Mouse (Mus musculus): ENCODE data around the gene Neurog1.

Gene Neurog1

DNA sequence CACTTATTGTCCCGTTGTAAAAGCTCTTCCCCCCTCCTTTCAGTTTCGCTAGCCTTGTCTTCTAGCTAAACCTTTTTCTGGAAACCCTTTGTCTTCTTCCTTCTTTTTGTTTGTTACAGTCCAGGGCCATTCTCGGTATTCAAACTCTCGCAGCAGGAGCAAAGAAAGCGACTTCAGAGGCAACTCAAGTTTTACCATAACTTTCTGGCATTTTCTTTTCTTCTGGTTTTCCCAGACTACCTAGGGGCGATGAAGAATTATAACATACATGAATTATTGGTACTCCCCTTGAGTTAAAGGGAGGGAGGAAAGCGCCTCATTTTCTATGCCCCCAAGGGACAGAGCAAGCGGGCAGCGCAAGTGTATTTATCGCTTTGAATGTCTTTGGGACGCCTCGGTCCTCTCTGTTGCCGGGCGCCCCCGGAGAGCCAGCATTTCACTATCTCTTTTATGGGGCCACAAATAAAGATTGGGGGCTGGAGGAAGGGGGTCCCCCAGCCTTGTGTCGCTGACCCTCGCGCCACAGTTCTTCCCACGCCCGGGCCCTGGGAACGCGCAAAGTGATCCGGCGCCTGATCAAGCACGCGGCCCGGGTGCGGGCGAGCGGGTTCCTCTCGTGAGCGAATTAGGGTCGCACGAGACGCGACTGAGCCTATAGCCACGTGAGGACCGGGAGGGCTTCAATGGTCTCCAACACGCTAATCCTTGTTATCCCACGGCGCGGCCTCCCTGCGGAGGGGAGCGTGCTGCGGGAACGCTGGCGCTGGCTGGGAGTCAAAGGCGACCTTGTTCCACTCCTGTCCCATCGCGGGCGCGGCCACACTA is 6.4 kb upstream of the Neurog1 start:
- in situ Hi-C loops (cut with MseI, MboI) = no loop called here

- in situ Hi-C loops (cut with MseI, MboI) = no loop called here
Observed at GRCm38 (mm10) chr13:56257469-56258153, 5.6 kb upstream of the Neurog1 start.

GRCm38 (mm10) chr13:56256716-56257299 is 4.8 kb upstream of the Neurog1 start:
- in situ Hi-C loops (cut with MseI, MboI) = no loop called here

- in situ Hi-C loops (cut with MseI, MboI) = no loop called here
Observed at GRCm38 (mm10) chr13:56253379-56253778, 1.4 kb upstream of the Neurog1 start.

GRCm38 (mm10) chr13:56252783-56253182 is 820 bp upstream of the Neurog1 start:
- in situ Hi-C loops (cut with MseI, MboI) = no loop called here

DNA sequence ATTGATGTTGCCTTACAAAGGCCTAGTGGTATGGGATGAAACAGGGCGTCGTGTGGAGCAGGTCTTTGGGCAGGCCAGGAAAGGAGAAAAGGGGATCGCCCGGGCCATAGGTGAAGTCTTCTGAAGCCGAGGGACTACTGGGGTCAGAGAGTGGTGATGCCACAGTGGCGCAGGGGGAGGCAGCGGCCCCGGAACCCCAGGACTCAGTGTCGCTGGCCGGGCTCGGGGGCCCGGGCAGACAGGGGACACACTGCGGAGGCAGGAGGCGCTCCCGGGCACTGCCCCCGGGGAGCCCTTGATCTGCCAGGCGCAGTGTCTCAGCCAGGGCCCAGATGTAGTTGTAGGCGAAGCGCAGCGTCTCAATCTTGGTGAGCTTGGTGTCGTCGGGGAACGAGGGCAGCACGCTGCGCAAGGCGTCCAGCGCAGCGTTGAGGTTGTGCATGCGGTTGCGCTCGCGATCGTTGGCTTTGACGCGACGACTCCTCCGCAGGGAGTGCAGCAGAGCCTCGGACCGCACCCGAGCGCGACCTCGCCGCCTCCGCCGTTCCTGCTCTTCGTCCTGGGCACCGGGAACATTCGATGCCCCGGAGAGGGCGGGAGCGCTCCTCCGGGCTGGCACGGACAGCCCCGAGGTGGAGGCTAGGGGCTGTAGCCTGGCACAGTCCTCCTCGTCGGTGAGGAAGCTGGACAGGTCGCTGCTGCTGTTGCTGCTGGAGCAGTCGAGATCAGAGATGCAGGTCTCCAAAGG is 613 bp downstream of the Neurog1 start:
- in situ Hi-C loops (cut with MseI, MboI) = no loop called here

GRCm38 (mm10) chr13:56250551-56251161 is 1.3 kb downstream of the Neurog1 start:
- in situ Hi-C loops (cut with MseI, MboI) = no loop called here

DNA sequence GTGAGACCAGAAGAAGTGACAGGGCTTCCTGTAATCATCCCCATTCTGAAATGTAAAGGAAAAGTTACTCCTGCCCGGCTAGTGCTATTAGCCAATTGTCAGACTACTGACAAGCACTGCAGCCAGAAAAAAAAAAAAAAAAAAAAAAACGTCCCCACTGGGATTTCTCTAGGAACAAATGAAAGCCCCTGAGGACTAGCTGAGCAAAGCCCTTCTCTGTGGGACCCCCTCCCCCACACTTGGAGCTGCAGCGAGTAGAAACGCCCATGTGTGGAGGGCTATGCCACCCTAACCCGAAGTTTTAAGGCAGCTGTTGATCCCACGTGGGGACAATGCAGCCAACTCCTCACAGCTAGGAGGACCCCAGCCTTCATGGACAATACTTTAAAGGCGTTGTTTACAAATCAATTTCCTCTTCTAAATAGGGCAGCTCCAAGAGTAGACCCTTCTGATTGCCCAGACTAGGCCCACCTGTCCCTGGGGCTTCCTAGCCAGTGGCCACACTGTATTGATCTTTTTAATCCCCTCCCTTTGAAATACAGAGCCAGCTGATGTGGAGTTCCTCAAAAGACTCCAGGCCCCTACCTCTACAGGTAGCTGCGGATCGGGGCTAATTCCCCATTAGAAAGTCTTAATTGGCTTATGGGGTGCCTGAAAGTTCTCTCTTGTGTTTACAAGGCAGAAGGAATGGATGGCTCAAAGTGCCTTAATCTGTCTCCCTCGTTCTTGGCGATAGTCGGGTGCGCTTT is 2.2 kb downstream of the Neurog1 start:
- in situ Hi-C loops (cut with MseI, MboI) = no loop called here

DNA sequence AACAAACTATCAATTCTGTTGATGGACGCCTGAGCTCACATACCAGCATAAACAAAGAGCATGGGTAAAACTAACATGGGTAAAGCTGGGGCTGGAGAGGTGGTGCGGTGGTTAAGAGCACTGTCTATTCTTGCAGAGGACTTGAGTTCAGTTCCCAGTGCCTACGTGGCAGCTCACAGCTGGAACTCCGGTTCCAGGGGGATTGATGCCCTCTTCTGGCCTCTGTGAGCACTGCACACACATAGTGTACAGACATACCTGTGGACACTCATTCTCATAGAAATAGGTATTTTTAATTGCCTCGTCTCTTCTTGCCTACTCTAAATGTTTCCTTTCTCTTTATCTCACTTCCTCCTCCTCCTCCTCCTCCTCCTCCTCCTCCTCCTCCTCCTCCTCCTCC is 8.9 kb downstream of the Neurog1 start:
- in situ Hi-C loops (cut with MseI, MboI) = no loop called here

- in situ Hi-C loops (cut with MseI, MboI) = no loop called here
Observed at GRCm38 (mm10) chr13:56240012-56240770, 11.8 kb downstream of the Neurog1 start.

- in situ Hi-C loops (cut with MseI, MboI) = no loop called here
Observed at GRCm38 (mm10) chr13:56237905-56238304, 14.1 kb downstream of the Neurog1 start.

GRCm38 (mm10) chr13:56236194-56236593 is 15.8 kb downstream of the Neurog1 start:
- in situ Hi-C loops (cut with MseI, MboI) = no loop called here

- in situ Hi-C loops (cut with MseI, MboI) = no loop called here
Observed at GRCm38 (mm10) chr13:56228790-56229189, 23.2 kb downstream of the Neurog1 start.

- in situ Hi-C loops (cut with MseI, MboI) = no loop called here
Observed at GRCm38 (mm10) chr13:56226175-56226954, 25.6 kb downstream of the Neurog1 start.

GRCm38 (mm10) chr13:56223625-56224024 is 28.3 kb downstream of the Neurog1 start:
- in situ Hi-C loops (cut with MseI, MboI) = no loop called here

- in situ Hi-C loops (cut with MseI, MboI) = no loop called here
Observed at GRCm38 (mm10) chr13:56222849-56223246, 29.1 kb downstream of the Neurog1 start.

DNA sequence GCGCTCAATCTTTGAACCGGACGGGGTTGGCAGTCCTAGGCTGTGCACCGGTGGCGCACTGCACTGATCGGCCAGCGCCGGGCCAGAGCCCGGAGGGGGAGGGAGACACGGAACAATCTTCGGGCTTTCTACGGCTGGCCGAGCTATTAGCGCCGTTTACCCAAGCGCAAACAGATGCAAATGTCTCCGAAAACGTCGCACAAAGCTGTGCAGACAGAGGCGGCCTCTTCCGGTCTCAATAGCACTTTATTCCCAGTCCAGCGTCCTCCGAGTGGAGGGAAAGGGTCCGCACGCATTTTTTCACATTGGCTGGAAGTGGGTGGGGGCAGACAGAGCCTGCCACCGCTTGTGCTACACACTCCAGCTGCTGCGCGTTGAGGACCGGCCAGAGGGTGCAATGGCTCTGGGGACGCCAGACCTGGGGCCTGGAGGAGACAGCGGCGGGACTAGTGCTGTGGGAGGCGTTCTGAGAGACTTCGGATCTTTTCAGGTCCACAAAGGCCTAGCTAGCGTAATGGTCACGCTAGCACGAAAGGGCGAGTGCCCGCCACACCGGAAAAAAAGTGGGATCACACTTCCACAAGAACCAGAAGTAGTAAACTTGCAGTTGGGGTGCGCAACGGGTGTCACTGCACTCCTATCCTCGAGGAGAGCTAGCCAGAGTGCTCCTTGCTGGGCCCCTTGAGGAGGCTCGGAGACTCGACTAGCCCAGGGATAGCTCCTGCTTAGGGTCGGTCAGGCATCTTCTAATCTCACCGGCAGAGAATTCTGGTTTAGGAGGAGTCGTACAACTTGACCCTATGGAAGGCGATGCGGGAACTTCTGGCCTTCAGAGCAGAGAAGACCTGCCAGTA is 29.7 kb downstream of the Neurog1 start:
- in situ Hi-C loops (cut with MseI, MboI) = no loop called here
